Mouse (Mus musculus) limb, embryonic 14.5 days (tissue): Measurements from ENCODE around the gene Fam216a. TPM values are rescaled to one million over a fixed set of nuclear protein-coding genes. Genes with fewer than 3 reads are reported as not detected.

Experiments
- ATAC-seq: fragments of 200-750 bp; cut with Nextera tagmentation; 2 replicates; pipeline ENCODE4 v1.8.0; 2017; ENCODE audit warnings: low read depth, moderate number of reproducible peaks, moderate TSS enrichment; ENCODE audit not compliant: low FRiP score
- DNase-seq: peaks from one replicate; pipeline ENCODE4 v3.0.0-alpha.2; 2015; ENCODE audit warnings: low spot score
- H3K27ac ChIP-seq: fragments of 300-500 bp; sonication (generic); replicated peaks from 2 replicates; pipeline ENCODE4 v1.5.1; 2014; ENCODE audit warnings: low read depth, mild to moderate bottlenecking, low read length, moderate library complexity, mixed read lengths
- H3K27me3 ChIP-seq: fragments of 300-500 bp; sonication (generic); 2 replicates; pipeline ENCODE4 v1.6.1; 2014; ENCODE audit warnings: low read length, mixed read lengths; ENCODE audit not compliant: control insufficient read depth, insufficient read depth
- H3K36me3 ChIP-seq: fragments of 300-500 bp; sonication (generic); 2 replicates; pipeline ENCODE4 v1.6.1; 2014; ENCODE audit warnings: mild to moderate bottlenecking, low read length, moderate library complexity, mixed read lengths; ENCODE audit not compliant: control insufficient read depth, insufficient read depth
- H3K4me1 ChIP-seq: fragments of 300-500 bp; sonication (generic); 2 replicates; pipeline ENCODE4 v1.6.1; 2014; ENCODE audit warnings: antibody characterized with exemption, low read length, mixed read lengths; ENCODE audit not compliant: control insufficient read depth, insufficient read depth
- H3K4me2 ChIP-seq: fragments of 300-500 bp; sonication (generic); replicated peaks from 2 replicates; pipeline ENCODE4 v1.6.1; 2014; ENCODE audit warnings: low read depth, mild to moderate bottlenecking, low read length, moderate library complexity; ENCODE audit not compliant: severe bottlenecking
- H3K4me3 ChIP-seq: fragments of 300-500 bp; sonication (generic); replicated peaks from 2 replicates; pipeline ENCODE4 v1.5.1; 2014; ENCODE audit warnings: low read length
- H3K9ac ChIP-seq: fragments of 300-500 bp; sonication (generic); 2 replicates; pipeline ENCODE4 v1.6.1; 2014; ENCODE audit warnings: mild to moderate bottlenecking, low read depth, low read length, moderate library complexity; ENCODE audit not compliant: severe bottlenecking
- H3K9me3 ChIP-seq: fragments of 300-500 bp; sonication (generic); 2 replicates; pipeline ENCODE4 v1.6.1; 2016; ENCODE audit warnings: low read length; ENCODE audit not compliant: control insufficient read depth
- POLR2A ChIP-seq: fragments of 200-500 bp; IDR thresholded peaks from 2 replicates; pipeline ENCODE4 v1.8.0; 2012; ENCODE audit warnings: inconsistent platforms, mild to moderate bottlenecking, moderate library complexity, borderline replicate concordance; ENCODE audit not compliant: insufficient read depth, insufficient read length; ENCODE audit errors: extremely low read depth
- WGBS: fragments of 180-500 bp; shearing (Covaris S2); extraction: QIAGEN DNeasy Blood & Tissue Kit; methylation state at CpG from one replicate; pipeline ENCODE4 v1.1.7; 2014; 5-methylcytosine and 5-hydroxymethylcytosine counted together
- polyA plus RNA-seq, 2 experiments: library from polyadenylated mRNA; depleted of rRNA in 1 of 2; stranded (reverse) in 1 of 2; unstranded in 1 of 2; fragments of >200 nt; fragmentation: Nextera tagmentation in 1 of 2; extraction: Ambion mirVana in 1 of 2; gene quantifications; 2 replicates each; pipeline versions ENCODE4 v1.2.1 to v1.2.3; 2012 to 2014

The Fam216a gene
- polyA plus RNA-seq, 2 experiments = 78.1 to 79.1 TPM

DNA sequence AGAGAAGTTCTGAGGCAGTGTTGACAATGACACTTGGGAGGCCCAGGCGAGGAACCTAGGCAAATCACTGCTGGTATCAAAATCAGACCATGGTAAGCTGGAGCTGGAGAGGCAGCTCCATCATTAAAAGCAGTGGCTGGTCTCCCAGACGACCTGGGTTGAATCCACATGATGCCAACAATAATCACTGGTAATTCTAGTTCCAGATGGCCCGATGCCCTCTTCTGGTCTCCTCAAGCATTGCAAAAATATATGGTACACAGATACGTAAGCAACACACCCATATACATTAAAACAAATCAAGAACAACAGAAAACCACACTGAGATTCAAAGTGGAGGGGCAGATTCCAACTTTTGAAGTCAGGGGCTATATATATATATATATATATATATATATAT is 26.4 kb downstream of the Fam216a start:
- H3K36me3 ChIP-seq = no peaks in the 10 kb centered on the region
- DNase-seq = no peak
- H3K27ac ChIP-seq = no peak overlapping the region
- H3K9ac ChIP-seq = no peak overlapping the region
- H3K4me2 ChIP-seq = no peak overlapping the region
- no peaks in the 10 kb centered on the region for H3K27me3 ChIP-seq
- H3K9me3 ChIP-seq = no peaks in the 10 kb centered on the region
- no peak for TF ChIP-seq POLR2A
- 74% methylated on average over 4 of the region's 4 CpGs for WGBS
- ATAC-seq = no peak
- no peak overlapping the region for H3K4me3 ChIP-seq
- H3K4me1 ChIP-seq = no peaks in the 10 kb centered on the region

DNA sequence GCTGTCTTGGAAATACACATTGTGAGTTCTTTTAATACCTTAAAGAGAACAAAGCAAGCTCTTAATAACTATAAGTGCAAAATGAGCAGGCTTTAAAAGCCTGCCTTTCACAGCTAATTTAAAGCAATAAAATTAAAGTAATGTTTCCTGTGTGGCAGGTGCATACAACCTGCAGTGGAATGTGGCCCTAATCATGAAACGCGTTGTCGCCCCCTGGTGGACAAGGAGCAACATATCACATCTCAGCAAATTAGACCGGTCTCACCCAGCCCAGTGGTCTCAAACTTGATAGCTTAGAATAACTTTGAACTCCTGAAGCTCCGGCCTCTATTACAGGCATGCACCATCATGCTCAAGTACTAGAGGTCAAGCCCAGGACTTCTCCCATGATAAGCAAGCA is 27.9 kb downstream of the Fam216a start:
- Histone ChIP-seq H3K27me3 (no peaks in the 10 kb centered on the region), H3K4me2 (no peak overlapping the region), H3K36me3 (no peaks in the 10 kb centered on the region), H3K4me1 (no peaks in the 10 kb centered on the region), H3K9ac (no peak overlapping the region), H3K4me3 (no peak overlapping the region), H3K27ac (no peak overlapping the region), H3K9me3 (no peaks in the 10 kb centered on the region)
- no peak for TF ChIP-seq POLR2A
- ATAC-seq = 0 out of 2 replicates have a peak, but pooled peaks have one; percentile 60
- 11% methylated on average over 5 of the region's 5 CpGs for WGBS
- DNase-seq = peak; percentile 67

DNA sequence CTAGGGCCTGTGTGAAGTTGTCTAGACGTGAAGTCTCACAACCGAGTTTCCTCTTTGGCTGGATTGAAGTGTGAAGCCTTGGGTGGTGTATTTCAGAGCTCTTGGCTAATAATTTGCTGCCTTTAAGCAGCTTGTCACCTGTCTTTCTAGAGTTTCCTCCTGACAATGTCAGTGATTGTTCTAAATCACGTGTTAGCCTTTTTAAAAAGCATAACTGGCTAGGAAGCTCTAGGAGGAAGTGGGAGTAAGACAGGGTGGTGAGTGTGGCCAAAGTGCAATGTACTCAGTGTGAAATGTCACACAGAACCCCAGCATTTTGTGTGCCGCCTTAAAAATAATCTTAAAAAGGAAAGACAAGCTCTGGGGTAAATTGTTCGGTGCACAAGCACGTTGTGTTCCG is 28.4 kb downstream of the Fam216a start:
- Histone ChIP-seq H3K27ac (no peak overlapping the region), H3K36me3 (no peaks in the 10 kb centered on the region), H3K9ac (no peak overlapping the region), H3K9me3 (no peaks in the 10 kb centered on the region), H3K27me3 (no peaks in the 10 kb centered on the region), H3K4me2 (no peak overlapping the region), H3K4me3 (no peak overlapping the region), H3K4me1 (no peaks in the 10 kb centered on the region)
- ATAC-seq = no peak
- DNase-seq = no peak
- 58% methylated on average over 7 of the region's 7 CpGs for WGBS
- TF ChIP-seq POLR2A = no peak

DNA sequence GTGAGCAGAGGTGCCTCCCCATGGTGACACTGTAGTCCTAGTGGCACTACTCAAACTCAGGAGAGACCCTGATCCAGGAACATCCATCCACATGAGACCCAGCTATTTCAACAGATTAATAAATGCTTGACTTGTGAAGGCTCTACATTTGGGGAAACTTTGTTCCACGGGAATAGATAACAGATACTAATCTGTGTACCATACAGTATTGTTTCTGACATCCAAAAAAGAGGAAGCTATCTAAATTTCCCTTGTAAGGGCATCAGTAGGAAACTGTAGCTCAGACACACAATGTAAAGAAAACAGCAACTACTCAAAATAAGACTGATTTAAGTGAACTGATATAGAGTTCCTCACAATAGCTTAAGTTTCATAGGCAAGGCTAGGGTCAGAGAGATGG is 29.3 kb downstream of the Fam216a start:
- H3K4me1 ChIP-seq = no peaks in the 10 kb centered on the region
- TF ChIP-seq POLR2A = no peak
- H3K36me3 ChIP-seq = no peaks in the 10 kb centered on the region
- no peak overlapping the region for H3K27ac ChIP-seq
- H3K4me3 ChIP-seq = no peak overlapping the region
- ATAC-seq (no peak), DNase-seq (no peak)
- H3K4me2 ChIP-seq = no peak overlapping the region
- H3K9ac ChIP-seq = no peak overlapping the region
- no peaks in the 10 kb centered on the region for H3K27me3 ChIP-seq
- H3K9me3 ChIP-seq = no peaks in the 10 kb centered on the region
- 69% methylated on average over 1 of the region's 1 CpGs for WGBS

DNA sequence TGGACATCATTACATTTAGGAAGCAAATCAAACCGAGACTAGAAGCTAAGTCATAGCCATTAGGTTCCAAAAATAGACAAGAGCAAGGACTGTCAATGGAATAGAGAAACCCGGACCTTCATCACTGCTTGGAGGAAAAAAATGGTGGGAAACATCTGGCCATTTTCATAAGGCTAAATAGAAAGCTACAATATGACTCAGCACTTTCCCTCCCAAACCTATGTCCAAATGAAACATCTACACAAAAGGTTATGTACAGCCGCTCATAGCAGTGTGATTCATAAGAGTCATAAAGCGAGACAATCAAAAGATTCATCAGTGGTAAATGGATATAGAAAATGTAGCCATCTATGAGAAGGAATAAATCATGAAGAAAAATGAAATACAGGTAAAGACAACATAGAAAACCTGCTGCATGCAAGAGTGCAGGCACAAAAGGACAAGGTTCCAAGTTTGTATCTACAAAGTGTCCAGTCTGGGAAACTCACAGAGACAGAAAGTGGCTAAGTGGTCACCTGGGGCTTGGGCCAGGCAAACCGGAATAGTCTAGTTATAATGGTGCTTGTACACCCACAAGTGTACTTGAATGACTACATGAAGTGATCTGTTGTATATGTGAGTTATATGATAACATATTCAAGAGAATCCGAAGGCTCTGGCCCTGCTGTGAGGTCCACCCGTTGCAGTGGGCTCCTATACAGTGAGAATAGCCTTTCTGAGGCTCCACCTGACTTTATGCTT is 35.4 kb downstream of the Fam216a start:
- H3K9ac ChIP-seq = no peak overlapping the region
- H3K9me3 ChIP-seq = no peaks in the 10 kb centered on the region
- no peaks in the 10 kb centered on the region for H3K4me1 ChIP-seq
- H3K4me2 ChIP-seq = no peak overlapping the region
- DNase-seq (no peak), ATAC-seq (no peak)
- TF ChIP-seq POLR2A = no peak
- H3K4me3 ChIP-seq = no peak overlapping the region
- 90% methylated on average over 7 of the region's 7 CpGs for WGBS
- no peaks in the 10 kb centered on the region for H3K27me3 ChIP-seq
- no peak overlapping the region for H3K27ac ChIP-seq
- H3K36me3 ChIP-seq = 0 out of 2 replicates have a peak, but pooled peaks cover 2% of the 10 kb centered on the region
